8 mouse cellular contexts compared by ENCODE assay signal in the genomic region with DNA sequence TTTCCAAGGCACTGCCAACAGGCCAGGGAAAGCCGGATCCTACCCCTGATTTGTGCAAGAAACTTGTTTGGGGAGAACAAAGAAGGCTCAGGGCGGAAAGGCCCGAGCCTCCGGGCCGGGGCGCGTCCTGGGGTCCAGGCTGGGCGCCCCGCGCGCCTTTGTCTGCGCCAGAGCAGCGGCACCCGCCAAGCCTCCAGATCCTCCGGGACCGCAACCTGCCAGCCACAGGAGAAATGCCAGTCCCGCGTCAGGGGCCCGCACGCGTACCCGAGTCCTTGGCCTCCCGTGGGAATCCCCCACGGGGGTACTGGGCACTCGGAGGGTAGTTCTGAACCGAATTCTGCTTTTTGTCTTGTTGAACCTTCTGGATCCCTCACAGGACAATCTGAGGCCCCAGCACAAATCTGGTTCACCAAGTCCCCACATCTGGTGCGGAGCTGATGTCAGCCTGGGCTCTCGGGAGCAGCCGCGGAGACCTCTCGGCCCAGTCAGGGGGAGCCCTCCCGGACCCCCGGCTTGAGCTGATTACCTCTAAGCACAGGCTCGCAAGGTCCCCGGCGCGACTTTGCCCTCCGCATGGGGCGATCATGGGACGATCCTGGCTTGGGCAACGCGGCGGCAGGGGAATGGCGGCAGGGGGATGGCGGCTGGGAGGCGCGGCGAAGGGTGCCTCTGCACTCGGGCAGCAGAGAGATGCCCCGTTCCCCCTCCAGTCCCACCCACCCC. TPM values are rescaled to one million over a fixed set of nuclear protein-coding genes. Genes with fewer than 3 reads are reported as not detected.
DNase-seq lines count a peak whose midpoint lies in the region; ATAC-seq lines count a peak whose summit lies in the region.

No protein-coding gene starts in this region.

- H3K9me3 ChIP-seq in erythroblast, embryonic 14.5 days (ENCODE audit: control insufficient read depth, low read length), result no peaks in the 10 kb centered on the region
- no peaks in the 10 kb centered on the region for H3K9me3 ChIP-seq in embryonic facial prominence, embryonic 15.5 days (replicated peaks)
- no peaks in the 10 kb centered on the region for H3K9me3 ChIP-seq in limb, embryonic 13.5 days

- intact Hi-C loops in heart, postnatal 36 days (cut with DNase I), result loop anchor here (2.0 kb wide), 1 partner anchor 26 kb away; no protein-coding TSS in a partner anchor

- peak overlapping the region; percentile 97 for H3K27ac ChIP-seq in embryonic facial prominence, embryonic 15.5 days (replicated peaks)
- H3K27ac ChIP-seq in limb, embryonic 13.5 days, result peak overlapping the region; percentile 96

- under 1% methylated on average over 50 of the region's 50 CpGs for WGBS in embryonic facial prominence, embryonic 15.5 days
- under 1% methylated on average over 48 of the region's 50 CpGs for WGBS in limb, embryonic 13.5 days

- H3K9ac ChIP-seq in embryonic facial prominence, embryonic 15.5 days, result peak overlapping the region; percentile 97
- peak overlapping the region; percentile 99 for H3K9ac ChIP-seq in limb, embryonic 13.5 days

- no peak for ATAC-seq in erythroblast, adult 5-6 weeks (replicated peaks; ENCODE audit: low FRiP score, poor library complexity, severe bottlenecking)
- peak; percentile 59 for ATAC-seq in embryonic facial prominence, embryonic 15.5 days (ENCODE audit: insufficient number of reproducible peaks, low FRiP score, low TSS enrichment, low read depth)
- ATAC-seq in limb, embryonic 13.5 days (ENCODE audit: low FRiP score, low read depth), result peak; percentile 49

- H3K36me3 ChIP-seq in erythroblast, embryonic 14.5 days (ENCODE audit: control insufficient read depth), result no peaks in the 10 kb centered on the region
- H3K36me3 ChIP-seq in embryonic facial prominence, embryonic 15.5 days, result no peaks in the 10 kb centered on the region
- H3K36me3 ChIP-seq in limb, embryonic 13.5 days, result no peaks in the 10 kb centered on the region

- H3K4me1 ChIP-seq in erythroblast, embryonic 14.5 days (ENCODE audit: control insufficient read depth), result no peaks in the 10 kb centered on the region
- H3K4me1 ChIP-seq in embryonic facial prominence, embryonic 15.5 days, result peaks cover 45% of the 10 kb centered on the region
- peaks cover 46% of the 10 kb centered on the region for H3K4me1 ChIP-seq in limb, embryonic 13.5 days

- H3K27me3 ChIP-seq in erythroblast, embryonic 14.5 days (ENCODE audit: control insufficient read depth), result peaks cover 44% of the 10 kb centered on the region
- no peaks in the 10 kb centered on the region for H3K27me3 ChIP-seq in embryonic facial prominence, embryonic 15.5 days
- H3K27me3 ChIP-seq in limb, embryonic 13.5 days, result no peaks in the 10 kb centered on the region

- DNase-seq in adipocyte (ENCODE audit: low spot score), result peak; percentile 54
- peak; percentile 60 to 75 for DNase-seq in heart, postnatal 36 days
- peak; percentile 83 for DNase-seq in neural tube, embryonic 10.5 days (ENCODE audit: extremely low spot score, low spot score)
- no peak for DNase-seq in B cell, adult 2 months

- H3K4me2 ChIP-seq in embryonic facial prominence, embryonic 15.5 days (replicated peaks), result peak overlapping the region; percentile 56
- H3K4me2 ChIP-seq in limb, embryonic 13.5 days (replicated peaks), result peak overlapping the region; percentile 82

- H3K4me3 ChIP-seq in erythroblast, embryonic 14.5 days (replicated peaks), result peak overlapping the region; percentile 54
- peak overlapping the region; percentile 95 for H3K4me3 ChIP-seq in embryonic facial prominence, embryonic 15.5 days (replicated peaks)
- peak overlapping the region; percentile 93 for H3K4me3 ChIP-seq in limb, embryonic 13.5 days

RNA-seq across cellular contexts. Expression of a gene that starts 30.5 kb away (rescaled TPM):
- polyA plus RNA-seq in erythroblast, embryonic 14.5 days (2012), result 0.03 and 0.11 TPM in 2 replicates
- 0.21 TPM in 1 of 2 replicates, not detected in the other for total RNA-seq in erythroblast, adult 5-6 weeks (2015; ENCODE audit: low replicate concordance)
- total RNA-seq in erythroblast, adult 5-6 weeks (2017; ENCODE audit: low replicate concordance), result not detected in 2 replicates
- 34.2 and 38.9 TPM in 2 replicates for polyA plus RNA-seq in embryonic facial prominence, embryonic 15.5 days (2015; fragmentation: Nextera tagmentation; extraction: Ambion mirVana)
- 10 to 100 TPM; 52.8 to 58.6 TPM for total RNA-seq in heart, postnatal 36 days (2021)
- 33.3 and 35.3 TPM in 2 replicates for polyA plus RNA-seq in limb, embryonic 13.5 days (2015; fragmentation: Nextera tagmentation; extraction: Ambion mirVana)

Comparison
In these comparisons a context has a peak if more than half of its experiments do, and no peak if none do; other contexts are left out.
1. DNase-seq: peak in adipocyte (single experiment), heart, postnatal 36 days (2 of 2) and neural tube, embryonic 10.5 days (single experiment); none in B cell, adult 2 months (0 of 2).
2. RNA of a gene that starts 30.5 kb away (polyA plus RNA-seq): 33.3 to 35.3 TPM in limb, embryonic 13.5 days and 34.2 to 38.9 TPM in embryonic facial prominence, embryonic 15.5 days; 0.03 to 0.11 TPM in erythroblast, embryonic 14.5 days; every median in the first group is over 10 times any median in the second.
3. Peak in every context shown above with its lines, with median percentiles within 50 percentile points of each other: H3K4me3 ChIP-seq.